Mouse (Mus musculus): ENCODE results near the gene Pld3. TPM values are rescaled to one million over a fixed set of nuclear protein-coding genes. Genes with fewer than 3 reads are reported as not detected.

Gene Pld3
- polyA plus RNA-seq, 2 experiments from 2014 or later = 191 to 306 TPM

DNA sequence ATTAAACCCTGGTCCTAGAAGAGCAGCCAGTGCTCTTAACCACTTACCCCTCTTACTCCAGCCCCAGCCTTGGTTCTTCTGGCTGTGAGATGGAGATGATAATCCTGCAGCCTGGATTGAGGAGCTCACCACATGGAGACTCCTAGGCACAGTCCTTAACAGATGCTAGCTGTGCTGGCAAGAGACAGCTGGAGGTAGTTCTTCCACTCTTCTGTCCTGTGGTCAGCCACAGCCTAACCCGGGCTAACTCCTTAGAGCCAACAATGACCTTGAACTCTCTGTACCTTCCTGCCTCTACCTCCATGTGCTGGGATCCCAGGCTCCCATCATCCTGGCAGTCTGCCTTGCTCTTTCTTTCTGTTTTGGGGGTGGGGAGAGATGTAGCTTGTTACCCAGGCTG, 8.0 kb upstream of the Pld3 start:
- ATAC-seq = no peak

DNA sequence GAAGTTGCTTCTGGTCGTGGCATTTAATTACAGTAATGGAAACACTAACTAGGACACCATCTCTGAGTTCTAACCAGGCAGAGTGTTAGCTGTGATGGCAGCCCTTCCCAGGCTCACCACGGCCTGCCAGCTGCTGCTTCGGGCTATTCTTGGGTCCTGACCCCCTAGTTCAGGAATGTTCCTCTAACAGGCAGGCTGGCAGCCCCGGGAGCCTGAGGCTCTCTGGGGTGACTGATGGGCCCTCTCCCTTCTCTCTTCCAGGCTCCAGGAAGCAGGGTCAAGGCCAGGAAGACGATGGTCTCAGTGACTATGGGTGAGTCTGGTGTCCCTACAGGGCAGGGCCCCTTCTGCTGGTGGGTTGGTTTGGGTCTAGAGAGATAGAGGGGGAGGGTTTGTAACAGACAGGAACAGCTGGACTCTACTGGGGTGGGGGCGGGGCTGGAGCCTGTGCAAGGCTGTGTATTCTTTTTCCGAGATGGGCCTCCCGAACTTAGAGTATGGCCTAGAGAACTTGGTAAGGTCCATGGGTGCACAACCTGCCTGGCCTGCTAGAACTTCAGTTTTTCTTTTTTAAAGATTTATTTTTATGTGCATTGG, 7.4 kb upstream of the Pld3 start:
- ATAC-seq = no peak

DNA sequence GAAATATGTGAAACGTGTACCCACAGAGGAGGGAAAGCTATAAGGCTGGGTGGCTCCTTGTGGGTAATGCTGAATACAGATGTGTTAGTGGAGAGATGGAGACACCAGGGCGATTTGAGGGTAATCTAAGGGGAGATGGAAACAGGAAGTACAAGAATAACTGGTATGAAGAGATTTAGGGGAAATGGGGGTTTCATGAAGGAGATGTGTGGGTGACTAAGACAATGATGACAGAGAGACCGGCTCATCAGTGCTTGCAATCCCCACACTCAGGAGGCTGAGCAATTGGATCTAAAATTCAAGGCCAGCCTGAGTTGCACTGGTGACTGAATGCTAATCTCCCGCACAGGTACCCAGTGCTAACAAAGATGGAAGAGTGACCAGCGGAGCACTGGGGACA, 948 bp downstream of the Pld3 start:
- no peak for ATAC-seq

DNA sequence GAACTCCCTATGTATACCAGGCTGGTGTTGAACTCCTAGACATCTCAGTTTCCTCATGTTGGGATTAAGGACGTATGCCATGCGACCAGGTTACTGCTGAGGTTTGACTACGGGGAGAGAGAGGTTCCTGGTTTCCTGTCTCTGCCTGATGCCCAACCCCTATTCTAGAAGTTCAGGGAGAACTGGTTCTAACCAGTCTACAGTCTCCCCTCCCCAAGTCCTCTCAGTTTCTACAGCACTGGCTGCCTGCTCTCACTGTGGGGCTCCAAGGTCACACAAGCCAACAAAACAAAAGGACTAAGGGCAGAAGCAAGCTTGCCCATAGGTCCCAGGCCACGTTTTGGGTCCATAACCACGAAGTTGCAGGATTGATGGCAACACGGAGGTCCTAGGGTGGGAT, 3.4 kb downstream of the Pld3 start:
- ATAC-seq = no peak

- ATAC-seq = peak; percentile 83
Measured at GRCm38 (mm10) chr7:27544675-27545370, 8.2 kb downstream of the Pld3 start.

DNA sequence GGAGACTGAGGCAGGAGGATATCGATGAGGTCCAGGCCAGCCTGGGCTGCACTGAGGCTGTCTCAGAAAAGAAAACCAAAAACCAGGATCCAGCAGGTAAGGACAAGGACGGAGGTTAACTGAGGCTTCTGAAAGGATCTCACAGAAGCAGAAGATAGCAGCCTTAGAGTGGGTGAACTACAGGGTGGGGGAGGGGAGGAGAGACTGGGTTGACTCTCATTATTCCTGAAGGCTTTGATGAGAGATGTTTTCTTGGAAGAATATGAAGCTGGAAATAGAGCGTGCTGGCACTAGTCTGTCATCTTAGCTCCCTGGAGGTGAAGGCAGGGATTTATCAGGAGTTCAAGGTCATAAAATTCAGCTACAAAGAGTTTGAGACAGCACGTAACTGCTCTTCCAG, 9.2 kb downstream of the Pld3 start:
- no peak for ATAC-seq

- no peak for ATAC-seq
Measured at GRCm38 (mm10) chr7:27543065-27543464, 10.0 kb downstream of the Pld3 start.

DNA sequence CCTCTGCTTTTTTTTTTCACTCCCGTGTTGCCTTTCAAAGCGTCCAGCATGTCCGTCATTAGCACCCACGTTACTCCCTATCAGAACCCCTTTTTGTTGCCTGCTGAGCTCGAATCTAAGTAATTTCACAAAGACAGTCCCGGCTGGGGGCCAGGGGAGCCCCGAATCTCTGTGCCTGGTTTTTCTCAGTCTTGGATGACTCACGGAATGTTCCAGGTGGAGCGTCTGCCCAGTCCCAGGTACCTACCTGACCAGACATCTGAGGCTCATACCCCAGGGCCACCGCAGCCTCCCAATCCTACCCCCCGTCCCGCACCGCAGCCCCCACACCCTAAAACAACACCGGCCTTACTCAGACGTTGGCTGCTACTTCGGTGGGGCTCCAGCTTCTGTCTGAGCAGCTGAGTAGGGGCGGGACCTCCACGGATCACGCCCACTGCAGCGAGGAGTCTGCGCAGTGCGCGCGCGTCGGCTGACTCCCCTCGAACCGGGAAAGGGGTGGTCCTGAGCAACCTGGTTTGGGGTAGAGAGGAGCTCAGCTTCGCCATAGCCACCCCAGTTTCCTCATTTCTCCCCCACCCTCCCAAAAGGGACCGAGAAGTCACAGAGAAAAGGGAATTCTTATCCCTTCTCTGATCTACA, 10.5 kb downstream of the Pld3 start:
- ATAC-seq = peak; percentile 36

DNA sequence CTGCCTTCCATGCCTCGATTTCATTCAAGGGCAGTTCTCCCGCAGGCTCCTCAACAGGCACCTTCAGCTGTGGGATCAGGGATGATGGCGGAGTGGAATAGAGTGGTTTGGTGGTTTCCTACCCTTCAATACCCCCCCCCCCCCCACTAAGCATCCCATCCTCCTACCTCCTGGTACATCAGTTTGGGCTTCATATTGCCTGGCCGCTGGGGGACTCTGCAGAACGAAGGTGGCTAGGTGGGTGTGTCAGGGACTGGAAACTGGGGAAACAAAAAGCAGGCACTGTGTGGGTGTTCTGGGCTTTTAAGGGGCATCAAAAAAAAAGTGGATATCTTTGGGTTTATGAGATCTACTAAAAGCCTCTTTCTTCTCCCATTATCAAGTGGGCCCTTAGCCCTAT, 11.1 kb downstream of the Pld3 start:
- ATAC-seq = no peak

DNA sequence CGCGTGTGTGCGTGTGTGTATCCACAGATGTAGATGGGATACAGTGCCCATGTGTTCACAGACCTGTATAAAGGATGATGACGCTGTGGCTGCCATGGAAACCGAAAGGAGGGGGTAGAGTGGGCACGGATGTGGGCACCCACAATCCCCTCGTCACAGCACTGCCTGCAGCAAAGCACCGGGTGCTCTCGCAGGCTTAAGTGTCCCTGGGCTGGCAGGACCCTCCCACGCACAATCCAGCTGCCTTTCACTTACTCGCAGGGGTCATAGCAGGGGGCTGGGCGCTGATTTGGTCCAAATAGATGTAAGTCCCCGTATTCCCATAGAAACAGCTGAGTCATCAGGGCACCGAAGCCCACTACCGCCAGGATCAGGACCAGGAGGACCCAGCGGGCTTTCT, 11.6 kb downstream of the Pld3 start:
- ATAC-seq = peak; percentile 82

DNA sequence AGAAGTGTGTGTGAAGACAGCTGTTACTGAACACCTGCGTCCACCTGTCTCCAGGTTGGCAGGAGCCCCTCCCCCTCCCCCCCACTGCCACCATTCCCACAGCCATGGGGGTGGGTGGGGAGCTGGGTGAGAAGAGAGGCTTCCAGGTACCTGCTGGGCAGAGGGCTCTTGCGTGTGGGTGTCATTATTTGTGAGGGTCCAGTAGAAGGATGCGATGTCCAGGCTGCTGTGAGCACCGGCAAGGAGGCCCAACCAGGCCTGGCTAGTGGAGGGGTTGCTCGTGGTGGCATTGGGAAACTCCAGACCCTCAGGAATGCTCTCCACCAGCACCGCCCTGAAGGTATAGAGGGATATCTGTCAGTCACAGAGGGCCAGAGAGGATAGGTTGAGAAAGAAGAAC, 12.1 kb downstream of the Pld3 start:
- no peak for ATAC-seq

DNA sequence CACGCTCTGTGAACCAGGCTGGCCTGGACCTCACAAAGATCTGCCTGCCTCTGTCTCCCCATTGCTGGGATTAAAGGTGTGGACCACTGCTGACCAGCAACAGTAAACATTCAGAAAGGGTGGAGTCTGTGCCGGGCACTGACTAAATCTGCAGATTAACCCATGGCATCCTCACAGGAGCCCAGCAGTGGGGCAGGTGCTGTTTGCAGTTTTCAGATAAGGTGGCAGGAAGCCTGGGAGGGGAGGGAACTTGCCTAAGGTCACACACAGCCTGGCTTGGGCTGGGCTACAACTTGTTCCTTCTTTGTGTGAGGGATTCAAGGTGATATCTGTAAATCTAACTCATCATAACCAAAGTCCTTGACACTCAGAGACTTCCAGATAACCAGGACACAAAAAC, 12.5 kb downstream of the Pld3 start:
- no peak for ATAC-seq

- ATAC-seq = no peak
Measured at GRCm38 (mm10) chr7:27538797-27539196, 14.2 kb downstream of the Pld3 start.

DNA sequence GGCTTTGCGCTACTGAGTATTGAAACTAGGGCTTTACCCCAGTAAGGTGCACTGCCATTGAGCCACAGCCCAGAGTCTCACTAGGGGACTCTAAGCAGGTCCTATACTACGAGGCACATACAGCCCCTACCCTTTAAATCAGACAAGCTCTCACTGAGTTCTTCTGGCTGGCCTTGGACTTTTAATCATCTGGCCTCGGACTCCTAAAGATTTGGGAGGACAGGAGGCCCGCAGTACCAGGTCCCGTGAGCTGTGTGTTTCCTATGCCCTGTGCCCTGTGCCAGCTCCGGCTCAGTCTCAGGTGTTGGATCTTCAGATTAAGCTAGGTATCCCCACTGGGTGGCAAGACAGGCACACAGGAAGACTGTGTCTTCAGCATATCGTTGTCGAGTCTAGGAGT, 15.0 kb downstream of the Pld3 start:
- ATAC-seq = no peak

DNA sequence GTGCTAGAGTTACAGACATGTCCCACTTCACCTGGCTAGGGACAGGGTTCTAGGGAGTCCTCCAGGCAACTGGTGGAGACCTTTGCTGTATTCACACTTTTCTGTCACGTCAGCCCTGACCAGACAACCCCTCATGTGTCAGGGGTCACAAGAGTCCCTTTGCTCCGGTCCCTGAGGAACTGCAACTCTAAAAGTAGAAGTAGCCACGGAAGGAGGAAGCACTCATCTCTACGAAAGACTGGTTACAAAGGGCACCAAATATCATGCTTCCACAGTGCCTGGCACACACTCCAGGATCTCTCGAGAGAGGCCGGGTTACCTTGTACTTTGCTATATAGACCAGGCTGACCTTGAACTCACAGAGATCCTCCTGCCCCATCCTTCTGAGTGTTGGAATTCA, 16.4 kb downstream of the Pld3 start:
- ATAC-seq = no peak

DNA sequence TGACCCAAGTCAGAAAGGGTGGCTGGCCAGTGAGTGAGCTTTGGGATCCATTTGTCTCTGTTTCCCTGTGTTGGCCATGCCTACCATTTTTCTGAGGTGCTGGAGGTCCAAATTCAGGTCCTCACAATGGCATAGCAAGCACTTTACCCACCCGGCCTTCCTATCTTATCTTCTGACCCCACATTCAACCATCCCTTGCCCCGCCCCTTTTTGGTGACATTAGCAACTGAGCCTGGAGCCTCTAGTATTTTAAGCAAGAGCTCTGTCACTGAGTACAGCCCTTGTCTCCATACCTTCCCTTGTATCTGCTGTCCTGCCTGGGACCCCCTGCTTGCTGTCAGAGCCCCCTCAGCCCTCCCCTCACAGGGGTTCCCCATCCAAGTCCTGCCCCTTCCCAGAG, 17.6 kb downstream of the Pld3 start:
- no peak for ATAC-seq

- no peak for ATAC-seq
Measured at GRCm38 (mm10) chr7:27532480-27533050, 20.5 kb downstream of the Pld3 start.

- ATAC-seq = no peak
Measured at GRCm38 (mm10) chr7:27531707-27532106, 21.3 kb downstream of the Pld3 start.

DNA sequence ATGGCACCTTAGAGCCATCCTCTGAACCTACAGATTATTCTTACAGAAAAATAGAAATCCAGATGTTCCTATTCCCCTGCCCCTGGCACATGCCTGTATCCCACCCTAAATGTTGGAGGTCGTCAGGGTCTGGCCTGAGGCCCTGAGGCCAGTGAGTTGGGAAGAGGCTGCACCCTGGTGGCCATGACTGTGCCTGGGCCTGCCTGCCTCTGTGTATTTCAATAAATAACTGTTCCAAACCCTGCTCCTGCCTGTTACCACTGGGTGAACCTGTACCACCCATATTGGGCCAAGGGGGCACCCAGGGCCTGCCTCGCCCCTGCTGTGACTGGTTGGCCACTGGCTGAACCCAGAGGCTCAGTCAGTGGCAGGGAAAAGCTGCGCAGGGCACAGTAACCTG, 22.1 kb downstream of the Pld3 start:
- ATAC-seq = no peak

- ATAC-seq = no peak
Measured at GRCm38 (mm10) chr7:27529070-27529469, 23.9 kb downstream of the Pld3 start.

GRCm38 (mm10) chr7:27526039-27526827, 26.8 kb downstream of the Pld3 start:
- ATAC-seq = peak; percentile 92

- no peak for ATAC-seq
Measured at GRCm38 (mm10) chr7:27523805-27524204, 29.2 kb downstream of the Pld3 start.

DNA sequence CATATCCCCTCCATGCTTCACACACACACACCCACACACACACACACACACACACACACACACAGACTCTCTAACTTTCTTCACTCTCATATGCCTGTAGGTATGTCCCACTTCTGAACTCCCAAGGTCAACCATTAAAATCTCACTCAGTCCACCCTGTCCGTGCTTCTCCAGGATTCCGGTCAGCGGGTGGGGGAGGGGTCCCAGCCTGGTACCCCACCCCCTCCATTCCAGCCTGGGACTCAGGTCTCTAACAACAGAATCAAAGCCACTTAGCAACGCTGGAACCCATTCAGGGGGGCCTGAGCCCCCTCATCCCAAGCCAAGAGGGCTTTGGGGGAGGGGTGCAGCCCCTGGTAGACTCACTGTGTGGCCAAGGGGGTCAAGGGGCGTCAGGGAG, 30.1 kb downstream of the Pld3 start, which contains the start of gene Hipk4:
Hipk4 (plus strand) TSS at position 301 of the 400 bp plus-strand sequence.
- ATAC-seq = no peak

Measured in CD4-positive, CD25-positive, alpha-beta regulatory T cell, adult 4 months (primary cell).